Mouse (Mus musculus) intestine, postnatal 0 days (tissue): ENCODE measurements at regions not wholly inside any gene's neighbourhood (a gene's known extent, or its start where the extent isn't known, plus 50 kb on each side); places are given as distances from the start of the nearest gene placed in this dataset.
A peak's percentile ranks its signal among the peaks of the same experiment; 100 is the strongest.

Experiments
- ATAC-seq: fragments of 200-750 bp; cut with Nextera tagmentation; 2 replicates; pipeline ENCODE4 v1.8.0; 2017; ENCODE audit warnings: mild to moderate bottlenecking, moderate TSS enrichment, moderate library complexity
- H3K27ac ChIP-seq: fragments of 300-500 bp; sonication (generic); 2 replicates; pipeline ENCODE4 v1.5.1; 2014; ENCODE audit warnings: mild to moderate bottlenecking, low read depth, low read length, moderate library complexity
- H3K27me3 ChIP-seq: fragments of 300-500 bp; sonication (generic); replicated peaks from 2 replicates; pipeline ENCODE4 v1.6.1; 2014; ENCODE audit warnings: low read length, mixed read lengths; ENCODE audit not compliant: control insufficient read depth, insufficient read depth
- H3K36me3 ChIP-seq: fragments of 300-500 bp; sonication (generic); 2 replicates; pipeline ENCODE4 v1.6.1; 2014; ENCODE audit warnings: mild to moderate bottlenecking, moderate library complexity; ENCODE audit not compliant: control insufficient read depth, insufficient read depth
- H3K4me1 ChIP-seq: fragments of 300-500 bp; sonication (generic); replicated peaks from 2 replicates; pipeline ENCODE4 v1.6.1; 2014; ENCODE audit warnings: antibody characterized with exemption, low read length, mixed read lengths; ENCODE audit not compliant: control insufficient read depth, insufficient read depth
- H3K4me2 ChIP-seq: fragments of 300-500 bp; sonication (generic); replicated peaks from 2 replicates; pipeline ENCODE4 v1.6.1; 2014; ENCODE audit warnings: low read depth, mild to moderate bottlenecking, moderate library complexity
- H3K4me3 ChIP-seq: fragments of 300-500 bp; sonication (generic); 2 replicates; pipeline ENCODE4 v1.5.1; 2014; ENCODE audit warnings: low read depth, low read length
- H3K9ac ChIP-seq: fragments of 300-500 bp; sonication (generic); 2 replicates; pipeline ENCODE4 v1.6.1; 2014; ENCODE audit warnings: mild to moderate bottlenecking, low read depth, low read length
- H3K9me3 ChIP-seq: fragments of 300-500 bp; sonication (generic); 2 replicates; pipeline ENCODE4 v1.6.1; 2016; ENCODE audit warnings: mixed run types; ENCODE audit not compliant: control insufficient read depth
- CTCF ChIP-seq: sonication (generic); IDR thresholded peaks from 2 replicates; pipeline ENCODE4 v1.5.1; 2016; ENCODE audit warnings: low read depth, mild to moderate bottlenecking, control low read depth, antibody characterized with exemption, moderate library complexity
- WGBS: fragments of 180-500 bp; shearing (Covaris S2); extraction: QIAGEN DNeasy Blood & Tissue Kit; methylation state at CpG from one replicate; pipeline ENCODE4 v1.1.7; 2014; 5-methylcytosine and 5-hydroxymethylcytosine counted together

GRCm38 (mm10) chr4:89391463-89392308 is 80.8 kb upstream of the Cdkn2b start:
- Histone ChIP-seq H3K27me3 (no peaks in the 10 kb centered on the region), H3K4me2 (no peak overlapping the region), H3K9me3 (no peaks in the 10 kb centered on the region), H3K4me3 (no peak overlapping the region), H3K27ac (no peak overlapping the region), H3K36me3 (no peaks in the 10 kb centered on the region), H3K9ac (no peak overlapping the region), H3K4me1 (0 out of 2 replicates have a peak, but pooled peaks cover 3% of the 10 kb centered on the region)
- no peak for TF ChIP-seq CTCF
- ATAC-seq: no peak
- 75% methylated on average over 9 of the region's 9 CpGs for WGBS

GRCm38 (mm10) chr4:89383548-89383947 is 72.7 kb upstream of the Cdkn2b start:
- no peaks in the 10 kb centered on the region for H3K36me3 ChIP-seq
- no peak overlapping the region for H3K4me2 ChIP-seq
- no peaks in the 10 kb centered on the region for H3K9me3 ChIP-seq
- no peak for ATAC-seq
- TF ChIP-seq CTCF: no peak
- H3K27me3 ChIP-seq: no peaks in the 10 kb centered on the region
- 94% methylated on average over 3 of the region's 3 CpGs for WGBS
- no peak overlapping the region for H3K4me3 ChIP-seq
- no peak overlapping the region for H3K27ac ChIP-seq
- no peak overlapping the region for H3K9ac ChIP-seq
- no peaks in the 10 kb centered on the region; the same call in 1 of the 2 replicates for H3K4me1 ChIP-seq

GRCm38 (mm10) chr4:89382434-89382976 is 71.7 kb upstream of the Cdkn2b start:
- 47% methylated on average over 4 of the region's 4 CpGs for WGBS
- Histone ChIP-seq H3K9ac (no peak overlapping the region), H3K4me2 (no peak overlapping the region), H3K27me3 (no peaks in the 10 kb centered on the region), H3K27ac (no peak overlapping the region), H3K9me3 (no peaks in the 10 kb centered on the region), H3K4me1 (no peaks in the 10 kb centered on the region; the same call in 1 of the 2 replicates), H3K36me3 (no peaks in the 10 kb centered on the region), H3K4me3 (no peak overlapping the region)
- 0 out of 2 replicates have a peak, but pooled peaks have one; percentile 31 for ATAC-seq
- TF ChIP-seq CTCF: no peak

GRCm38 (mm10) chr4:89381763-89382162 is 70.9 kb upstream of the Cdkn2b start:
- Histone ChIP-seq H3K9me3 (no peaks in the 10 kb centered on the region), H3K4me1 (no peaks in the 10 kb centered on the region; the same call in 1 of the 2 replicates), H3K4me2 (no peak overlapping the region), H3K36me3 (no peaks in the 10 kb centered on the region), H3K9ac (no peak overlapping the region), H3K27ac (no peak overlapping the region), H3K27me3 (no peaks in the 10 kb centered on the region), H3K4me3 (no peak overlapping the region)
- TF ChIP-seq CTCF: no peak
- no peak for ATAC-seq
- 96% methylated on average over 2 of the region's 2 CpGs for WGBS

- Histone ChIP-seq H3K9me3 (no peaks in the 10 kb centered on the region), H3K36me3 (no peaks in the 10 kb centered on the region), H3K4me1 (no peaks in the 10 kb centered on the region; the same call in 1 of the 2 replicates), H3K27me3 (no peaks in the 10 kb centered on the region), H3K9ac (no peak overlapping the region), H3K4me2 (no peak overlapping the region), H3K27ac (no peak overlapping the region), H3K4me3 (no peak overlapping the region)
- ATAC-seq: no peak
- WGBS: 88% methylated on average over 5 of the region's 5 CpGs
- TF ChIP-seq CTCF: no peak
Measured at GRCm38 (mm10) chr4:89381077-89381476, 70.2 kb upstream of the Cdkn2b start.

GRCm38 (mm10) chr4:89380330-89380945 is 69.6 kb upstream of the Cdkn2b start:
- no peak overlapping the region for H3K27ac ChIP-seq
- 76% methylated on average over 8 of the region's 8 CpGs for WGBS

More at GRCm38 (mm10) chr4:89380330-89380945, 69.6 kb upstream of the Cdkn2b start:
- no peak for TF ChIP-seq CTCF
- no peaks in the 10 kb centered on the region for H3K36me3 ChIP-seq
- ATAC-seq: no peak
- H3K27me3 ChIP-seq: no peaks in the 10 kb centered on the region
- no peaks in the 10 kb centered on the region; the same call in 1 of the 2 replicates for H3K4me1 ChIP-seq
- no peak overlapping the region for H3K4me3 ChIP-seq
- H3K4me2 ChIP-seq: no peak overlapping the region
- H3K9ac ChIP-seq: no peak overlapping the region
- H3K9me3 ChIP-seq: no peaks in the 10 kb centered on the region
